Comparison of ENCODE assay signal across 17 mouse cellular contexts in genomic region chr11:112925140-112925539, GRCm38 (mm10).
A peak's percentile ranks its signal among the peaks of the same experiment; 100 is the strongest.
DNase-seq lines count a peak whose midpoint lies in the region; ATAC-seq and TF ChIP-seq lines count a peak whose summit lies in the region.
"Had no signal": no experiment of that assay in that cellular context is flagged by ENCODE, and none has a peak within 500 bp of the region (broad histone marks: within the 10 kb centered on the region; RNA-seq: fewer than 3 reads in every experiment).

No protein-coding gene starts in this region.

- 60% methylated on average over 6 of the region's 6 CpGs for WGBS in midbrain, postnatal 0 days
- WGBS in midbrain, embryonic 13.5 days, result 61% methylated on average over 6 of the region's 6 CpGs

- H3K27ac ChIP-seq in midbrain, postnatal 0 days (ENCODE audit: low read depth, low read length), result no peak overlapping the region
- no peak overlapping the region for H3K27ac ChIP-seq in midbrain, embryonic 13.5 days
- H3K27ac ChIP-seq: hindbrain, embryonic 13.5 days; macrophage; neural tube, embryonic 13.5 days had no signal

- H3K36me3 ChIP-seq in midbrain, postnatal 0 days (ENCODE audit: insufficient read depth, low read length), result no peaks in the 10 kb centered on the region
- no peaks in the 10 kb centered on the region for H3K36me3 ChIP-seq in midbrain, embryonic 13.5 days
- H3K36me3 ChIP-seq: hindbrain, embryonic 13.5 days; neural tube, embryonic 13.5 days had no signal

- H3K9me3 ChIP-seq in midbrain, postnatal 0 days (ENCODE audit: low read length), result no peaks in the 10 kb centered on the region
- no peaks in the 10 kb centered on the region for H3K9me3 ChIP-seq in midbrain, embryonic 13.5 days
- H3K9me3 ChIP-seq: hindbrain, embryonic 13.5 days; neural tube, embryonic 13.5 days had no signal

- no peak overlapping the region for H3K4me3 ChIP-seq in midbrain, postnatal 0 days (ENCODE audit: low read depth, low read length)
- no peak overlapping the region for H3K4me3 ChIP-seq in midbrain, embryonic 13.5 days (replicated peaks)
- H3K4me3 ChIP-seq: hindbrain, embryonic 13.5 days; neural tube, embryonic 13.5 days had no signal

- DNase-seq in cerebellum, postnatal 14 days, result peak; percentile 22 to 26
- DNase-seq in midbrain, postnatal 0 days (ENCODE audit: low spot score), result peak; percentile 32
- peak; percentile 92 for DNase-seq in gonadal fat pad, adult 2 months (ENCODE audit: low read depth)
- peak; percentile 8 for DNase-seq in lung, postnatal 10 days
- no peak for DNase-seq in adrenal gland, adult 8-10 months
- DNase-seq in ovary, postnatal 36 days (ENCODE audit: low spot score), result no peak
- DNase-seq: adrenal gland, postnatal 36 days; cerebellum, adult 11 months; gastrocnemius, postnatal 14 days; kidney, adult 11 months; kidney, postnatal 36 days; liver had no signal

- no peaks in the 10 kb centered on the region for H3K27me3 ChIP-seq in midbrain, postnatal 0 days (ENCODE audit: insufficient read depth, low read length)
- no peaks in the 10 kb centered on the region for H3K27me3 ChIP-seq in midbrain, embryonic 13.5 days
- H3K27me3 ChIP-seq: hindbrain, embryonic 13.5 days; neural tube, embryonic 13.5 days had no signal

- H3K4me1 ChIP-seq in midbrain, postnatal 0 days (ENCODE audit: insufficient read depth, low read length), result no peaks in the 10 kb centered on the region
- H3K4me1 ChIP-seq in midbrain, embryonic 13.5 days (replicated peaks), result no peaks in the 10 kb centered on the region
- H3K4me1 ChIP-seq: neural tube, embryonic 13.5 days had no signal

- no peak overlapping the region for H3K4me2 ChIP-seq in midbrain, postnatal 0 days (ENCODE audit: low read depth, low read length, poor library complexity, severe bottlenecking)
- H3K4me2 ChIP-seq in midbrain, embryonic 13.5 days (replicated peaks), result no peak overlapping the region
- H3K4me2 ChIP-seq: hindbrain, embryonic 13.5 days; neural tube, embryonic 13.5 days had no signal

- H3K9ac ChIP-seq in midbrain, postnatal 0 days (replicated peaks; ENCODE audit: low read length, poor library complexity, severe bottlenecking), result no peak overlapping the region
- no peak overlapping the region for H3K9ac ChIP-seq in midbrain, embryonic 13.5 days (replicated peaks)
- H3K9ac ChIP-seq: hindbrain, embryonic 13.5 days; neural tube, embryonic 13.5 days had no signal

- TF ChIP-seq CTCF in midbrain, postnatal 0 days (IDR thresholded peaks at IDR 0.05), result no peak

- ATAC-seq in cerebellum, adult (ENCODE audit: insufficient number of reproducible peaks, low FRiP score, low TSS enrichment), result no peak
- no peak for ATAC-seq in midbrain, postnatal 0 days (ENCODE audit: low FRiP score)
- no peak for ATAC-seq in midbrain, embryonic 13.5 days

Comparison
In these comparisons a context has a peak if more than half of its experiments do, and no peak if none do; other contexts are left out.
1. DNase-seq: peak in cerebellum, postnatal 14 days (2 of 2), midbrain, postnatal 0 days (single experiment), gonadal fat pad, adult 2 months (single experiment) and lung, postnatal 10 days (single experiment); none in adrenal gland, adult 8-10 months (single experiment) and ovary, postnatal 36 days (single experiment).